Mouse (Mus musculus): ENCODE results near the gene Fhdc1. TPM values are rescaled to one million over a fixed set of nuclear protein-coding genes. Genes with fewer than 3 reads are reported as not detected.

Fhdc1 gene
- polyA plus RNA-seq, 1 experiment from 2014 or later = 4.1 TPM

DNA sequence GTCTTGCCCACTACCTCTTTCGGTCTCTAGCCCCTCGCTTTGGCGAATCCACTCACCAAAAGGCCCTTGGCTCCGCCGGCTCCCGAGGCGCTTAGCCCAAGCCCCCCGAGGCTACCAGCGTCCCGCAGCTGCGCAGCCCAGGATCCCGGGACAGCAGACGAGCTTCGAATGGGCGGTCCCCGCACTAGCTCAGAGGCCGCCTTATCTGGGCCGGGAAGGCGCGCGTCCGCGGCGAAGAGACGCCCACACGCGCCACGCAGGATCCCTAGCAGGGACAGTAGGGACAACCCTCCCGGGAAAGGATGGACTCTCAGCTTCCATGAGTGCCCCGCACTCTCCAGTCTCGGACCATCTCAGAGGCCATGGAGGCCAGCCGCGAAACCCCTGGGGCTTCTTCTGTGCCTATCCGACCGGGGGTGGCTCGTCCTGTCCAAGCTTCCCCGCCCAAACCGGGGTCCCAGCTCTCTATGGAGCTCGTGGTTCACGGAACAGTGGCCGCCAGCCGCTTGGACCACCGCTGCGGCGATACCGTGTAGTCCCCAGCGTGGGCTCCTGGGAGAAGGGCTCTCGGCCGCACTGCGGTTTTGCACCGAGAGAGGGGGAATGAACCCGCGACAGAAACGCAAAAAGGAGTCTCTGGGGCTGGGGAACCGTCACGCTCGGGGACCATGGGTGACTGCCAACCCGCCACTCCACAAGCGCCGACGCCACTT is 780 bp downstream of the Fhdc1 start:
- peaks cover 8% of the 10 kb centered on the region; the same call in 1 of the 2 replicates for H3K4me1 ChIP-seq (ENCODE audit: control insufficient read depth, insufficient read depth, low read length)
- ATAC-seq (ENCODE audit: low FRiP score, low TSS enrichment) (peak; percentile 57), DNase-seq (peak; percentile 71)
- H3K4me2 ChIP-seq (ENCODE audit: low read length) = peak overlapping the region; percentile 98
- no peaks in the 10 kb centered on the region for H3K9me3 ChIP-seq (ENCODE audit: control insufficient read depth, low read length)
- H3K36me3 ChIP-seq (ENCODE audit: control insufficient read depth, insufficient read depth, low read length) = no peaks in the 10 kb centered on the region
- peak overlapping the region; percentile 65 for H3K4me3 ChIP-seq (replicated peaks; ENCODE audit: low read depth, low read length)
- no peak overlapping the region for H3K27ac ChIP-seq (replicated peaks; ENCODE audit: low read depth, low read length)
- peaks cover 34% of the 10 kb centered on the region for H3K27me3 ChIP-seq (ENCODE audit: control insufficient read depth, insufficient read depth, low read length)
- H3K9ac ChIP-seq (replicated peaks; ENCODE audit: low read length) = peak overlapping the region; percentile 77
- WGBS = under 1% methylated on average over 61 of the region's 61 CpGs

DNA sequence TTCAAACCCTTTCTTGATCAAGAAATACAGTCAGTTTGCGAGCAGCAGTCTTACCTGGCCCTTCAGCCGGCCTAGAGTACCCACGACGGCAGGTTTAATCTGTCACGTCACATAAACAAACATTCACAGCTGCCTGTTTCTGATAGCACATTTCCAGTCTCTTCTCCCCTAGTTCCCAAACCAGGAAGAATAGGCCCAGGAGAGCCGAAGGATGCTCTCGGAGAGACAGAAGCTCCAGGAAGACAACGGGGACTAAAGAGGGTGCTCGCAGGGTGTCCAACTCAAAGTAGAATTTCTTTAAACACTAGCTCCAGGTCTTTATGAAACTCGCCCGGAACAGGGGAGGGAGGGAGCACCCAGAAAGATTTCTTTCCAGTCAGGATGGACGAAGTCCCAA is 1.3 kb downstream of the Fhdc1 start:
- Histone ChIP-seq H3K4me2 (ENCODE audit: low read length) (peak overlapping the region; percentile 98), H3K4me3 (replicated peaks; ENCODE audit: low read depth, low read length) (peak overlapping the region; percentile 65), H3K27ac (replicated peaks; ENCODE audit: low read depth, low read length) (no peak overlapping the region), H3K27me3 (ENCODE audit: control insufficient read depth, insufficient read depth, low read length) (peaks cover 34% of the 10 kb centered on the region), H3K4me1 (ENCODE audit: control insufficient read depth, insufficient read depth, low read length) (peaks cover 8% of the 10 kb centered on the region; the same call in 1 of the 2 replicates), H3K9me3 (ENCODE audit: control insufficient read depth, low read length) (no peaks in the 10 kb centered on the region), H3K9ac (replicated peaks; ENCODE audit: low read length) (peak overlapping the region; percentile 77), H3K36me3 (ENCODE audit: control insufficient read depth, insufficient read depth, low read length) (no peaks in the 10 kb centered on the region)
- DNase-seq (peak; percentile 35), ATAC-seq (ENCODE audit: low FRiP score, low TSS enrichment) (no peak)
- WGBS = 4% methylated on average over 12 of the region's 12 CpGs

DNA sequence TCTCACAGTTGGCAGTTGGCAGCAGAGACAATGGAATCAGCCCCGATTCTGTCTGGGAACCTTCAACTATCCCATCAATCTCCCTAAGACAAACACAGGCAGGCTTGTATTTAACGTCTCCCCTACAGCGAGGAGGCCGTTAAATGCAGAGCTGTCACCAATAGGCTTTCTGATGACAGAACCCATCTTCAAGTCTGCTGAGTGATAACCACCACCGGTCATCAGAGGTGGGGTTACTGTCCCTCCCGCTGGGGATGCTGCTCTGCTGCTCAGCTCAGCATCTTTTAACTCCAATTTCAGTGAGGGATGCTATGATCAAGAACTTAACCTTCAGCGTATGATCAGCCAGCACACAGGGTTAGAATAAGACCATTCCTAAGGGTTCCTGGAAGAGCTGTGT is 2.0 kb downstream of the Fhdc1 start:
- ATAC-seq (ENCODE audit: low FRiP score, low TSS enrichment) (no peak), DNase-seq (no peak)
- H3K9ac ChIP-seq (replicated peaks; ENCODE audit: low read length) = no peak overlapping the region
- H3K27ac ChIP-seq (replicated peaks; ENCODE audit: low read depth, low read length) = no peak overlapping the region
- peaks cover 8% of the 10 kb centered on the region; the same call in 1 of the 2 replicates for H3K4me1 ChIP-seq (ENCODE audit: control insufficient read depth, insufficient read depth, low read length)
- WGBS = 7% methylated on average over 7 of the region's 7 CpGs
- H3K36me3 ChIP-seq (ENCODE audit: control insufficient read depth, insufficient read depth, low read length) = no peaks in the 10 kb centered on the region
- H3K27me3 ChIP-seq (ENCODE audit: control insufficient read depth, insufficient read depth, low read length) = peaks cover 34% of the 10 kb centered on the region
- no peaks in the 10 kb centered on the region for H3K9me3 ChIP-seq (ENCODE audit: control insufficient read depth, low read length)
- H3K4me3 ChIP-seq (replicated peaks; ENCODE audit: low read depth, low read length) = no peak overlapping the region
- H3K4me2 ChIP-seq (ENCODE audit: low read length) = peak overlapping the region; percentile 98

DNA sequence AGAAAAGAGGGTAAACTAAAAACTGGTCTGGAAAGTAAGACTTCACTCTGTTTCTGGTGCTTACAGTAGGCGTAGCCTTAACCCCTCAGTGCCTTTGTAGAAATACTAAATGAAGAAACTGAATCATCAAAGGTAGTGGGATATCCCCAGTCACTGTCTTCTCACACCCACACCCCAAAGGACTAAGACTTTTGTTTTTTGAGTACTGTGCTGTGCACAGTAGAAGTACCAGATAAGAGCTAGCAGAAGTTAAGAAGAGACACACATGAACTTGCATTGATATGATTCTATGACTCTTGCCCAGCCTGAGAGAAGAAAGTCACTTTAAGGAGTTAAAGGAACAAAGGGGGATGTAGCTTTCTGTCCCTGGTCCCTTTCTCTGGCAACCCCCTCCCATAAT is 2.7 kb downstream of the Fhdc1 start:
- no peak for DNase-seq
- no peak overlapping the region for H3K27ac ChIP-seq (replicated peaks; ENCODE audit: low read depth, low read length)
- no peak overlapping the region for H3K9ac ChIP-seq (replicated peaks; ENCODE audit: low read length)
- peaks cover 8% of the 10 kb centered on the region; the same call in 1 of the 2 replicates for H3K4me1 ChIP-seq (ENCODE audit: control insufficient read depth, insufficient read depth, low read length)
- no peak for ATAC-seq (ENCODE audit: low FRiP score, low TSS enrichment)
- WGBS = 100% methylated on average over 1 of the region's 1 CpGs
- H3K36me3 ChIP-seq (ENCODE audit: control insufficient read depth, insufficient read depth, low read length) = no peaks in the 10 kb centered on the region
- peaks cover 34% of the 10 kb centered on the region for H3K27me3 ChIP-seq (ENCODE audit: control insufficient read depth, insufficient read depth, low read length)
- peak overlapping the region; percentile 98; the same call in 1 of the 2 replicates for H3K4me2 ChIP-seq (ENCODE audit: low read length)
- H3K9me3 ChIP-seq (ENCODE audit: control insufficient read depth, low read length) = no peaks in the 10 kb centered on the region
- no peak overlapping the region for H3K4me3 ChIP-seq (replicated peaks; ENCODE audit: low read depth, low read length)

GRCm38 (mm10) chr3:84474981-84475775 is 5.1 kb downstream of the Fhdc1 start:
- no peaks in the 10 kb centered on the region for H3K36me3 ChIP-seq (ENCODE audit: control insufficient read depth, insufficient read depth, low read length)

GRCm38 (mm10) chr3:84474398-84474797 is 5.8 kb downstream of the Fhdc1 start:
- Histone ChIP-seq H3K27me3 (ENCODE audit: control insufficient read depth, insufficient read depth, low read length) (peaks cover 24% of the 10 kb centered on the region), H3K9ac (replicated peaks; ENCODE audit: low read length) (no peak overlapping the region), H3K36me3 (ENCODE audit: control insufficient read depth, insufficient read depth, low read length) (no peaks in the 10 kb centered on the region), H3K4me3 (replicated peaks; ENCODE audit: low read depth, low read length) (no peak overlapping the region), H3K4me1 (ENCODE audit: control insufficient read depth, insufficient read depth, low read length) (peaks cover 8% of the 10 kb centered on the region; the same call in 1 of the 2 replicates), H3K9me3 (ENCODE audit: control insufficient read depth, low read length) (no peaks in the 10 kb centered on the region), H3K4me2 (ENCODE audit: low read length) (no peak overlapping the region), H3K27ac (replicated peaks; ENCODE audit: low read depth, low read length) (no peak overlapping the region)
- ATAC-seq (ENCODE audit: low FRiP score, low TSS enrichment) (no peak), DNase-seq (no peak)
- WGBS = 92% methylated on average over 6 of the region's 6 CpGs

More at GRCm38 (mm10) chr3:84474981-84475775, 5.1 kb downstream of the Fhdc1 start:
- no peak overlapping the region for H3K4me3 ChIP-seq (replicated peaks; ENCODE audit: low read depth, low read length)
- H3K9ac ChIP-seq (replicated peaks; ENCODE audit: low read length) = no peak overlapping the region
- ATAC-seq (ENCODE audit: low FRiP score, low TSS enrichment) = no peak
- H3K4me1 ChIP-seq (ENCODE audit: control insufficient read depth, insufficient read depth, low read length) = peaks cover 8% of the 10 kb centered on the region; the same call in 1 of the 2 replicates
- H3K9me3 ChIP-seq (ENCODE audit: control insufficient read depth, low read length) = no peaks in the 10 kb centered on the region
- H3K27ac ChIP-seq (replicated peaks; ENCODE audit: low read depth, low read length) = no peak overlapping the region
- H3K4me2 ChIP-seq (ENCODE audit: low read length) = no peak overlapping the region
- H3K27me3 ChIP-seq (ENCODE audit: control insufficient read depth, insufficient read depth, low read length) = peaks cover 26% of the 10 kb centered on the region
- 93% methylated on average over 12 of the region's 12 CpGs for WGBS
- no peak for DNase-seq

GRCm38 (mm10) chr3:84472955-84473354 is 7.3 kb downstream of the Fhdc1 start:
- H3K4me2 ChIP-seq (ENCODE audit: low read length) = no peak overlapping the region
- no peak overlapping the region for H3K9ac ChIP-seq (replicated peaks; ENCODE audit: low read length)
- H3K4me3 ChIP-seq (replicated peaks; ENCODE audit: low read depth, low read length) = no peak overlapping the region
- no peaks in the 10 kb centered on the region for H3K36me3 ChIP-seq (ENCODE audit: control insufficient read depth, insufficient read depth, low read length)
- peaks cover 5% of the 10 kb centered on the region; the same call in 1 of the 2 replicates for H3K4me1 ChIP-seq (ENCODE audit: control insufficient read depth, insufficient read depth, low read length)
- WGBS = 77% methylated on average over 5 of the region's 5 CpGs
- H3K9me3 ChIP-seq (ENCODE audit: control insufficient read depth, low read length) = no peaks in the 10 kb centered on the region
- H3K27me3 ChIP-seq (ENCODE audit: control insufficient read depth, insufficient read depth, low read length) = peaks cover 12% of the 10 kb centered on the region
- H3K27ac ChIP-seq (replicated peaks; ENCODE audit: low read depth, low read length) = no peak overlapping the region
- DNase-seq = no peak
- ATAC-seq (ENCODE audit: low FRiP score, low TSS enrichment) = no peak

DNA sequence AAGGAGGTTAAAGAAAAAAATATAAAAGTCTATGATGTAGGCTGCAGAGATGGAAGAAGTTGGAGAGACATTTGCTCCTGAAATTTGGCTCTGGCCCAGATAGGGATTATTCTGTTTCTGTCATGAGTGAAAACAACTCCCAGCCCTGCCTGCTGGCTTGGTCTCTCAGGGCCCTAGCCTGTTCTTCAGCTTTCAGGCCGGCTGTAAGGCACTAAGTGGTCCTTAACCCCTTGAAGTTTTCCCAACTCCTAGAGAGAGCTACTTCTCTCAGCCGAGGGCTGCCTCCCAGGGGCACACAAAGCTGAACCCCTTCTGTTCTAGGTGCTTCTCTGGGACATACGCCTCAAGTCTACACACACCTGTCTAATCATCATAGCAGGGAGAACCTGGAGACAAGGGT is 7.7 kb downstream of the Fhdc1 start:
- H3K27me3 ChIP-seq (ENCODE audit: control insufficient read depth, insufficient read depth, low read length) = peaks cover 7% of the 10 kb centered on the region
- ATAC-seq (ENCODE audit: low FRiP score, low TSS enrichment) (no peak), DNase-seq (no peak)
- no peak overlapping the region for H3K4me3 ChIP-seq (replicated peaks; ENCODE audit: low read depth, low read length)
- 55% methylated on average over 3 of the region's 3 CpGs for WGBS
- H3K9me3 ChIP-seq (ENCODE audit: control insufficient read depth, low read length) = no peaks in the 10 kb centered on the region
- H3K9ac ChIP-seq (replicated peaks; ENCODE audit: low read length) = no peak overlapping the region
- no peak overlapping the region for H3K27ac ChIP-seq (replicated peaks; ENCODE audit: low read depth, low read length)
- H3K36me3 ChIP-seq (ENCODE audit: control insufficient read depth, insufficient read depth, low read length) = no peaks in the 10 kb centered on the region
- no peak overlapping the region for H3K4me2 ChIP-seq (ENCODE audit: low read length)
- H3K4me1 ChIP-seq (ENCODE audit: control insufficient read depth, insufficient read depth, low read length) = peaks cover 6% of the 10 kb centered on the region; the same call in 1 of the 2 replicates
